Mouse (Mus musculus) embryonic facial prominence, embryonic 13.5 days (tissue): ENCODE data around the gene Olfr370. TPM values are rescaled to one million over a fixed set of nuclear protein-coding genes. Genes with fewer than 3 reads are reported as not detected.

ENCODE experiments used
- ATAC-seq: fragments of 200-750 bp; cut with Nextera tagmentation; 2 replicates; pipeline ENCODE4 v1.8.0; 2017; ENCODE audit warnings: low read depth; ENCODE audit not compliant: insufficient number of reproducible peaks, insufficient read depth, low FRiP score, low TSS enrichment
- H3K27ac ChIP-seq: fragments of 300-500 bp; sonication (generic); 2 replicates; pipeline ENCODE4 v1.5.1; 2015; ENCODE audit warnings: moderate library complexity, mild to moderate bottlenecking, inconsistent platforms
- H3K27me3 ChIP-seq: fragments of 300-500 bp; sonication (generic); 2 replicates; pipeline ENCODE4 v1.6.1; 2015; ENCODE audit warnings: mild to moderate bottlenecking, inconsistent platforms
- H3K36me3 ChIP-seq: fragments of 300-500 bp; sonication (generic); 2 replicates; pipeline ENCODE4 v1.6.1; 2015; ENCODE audit warnings: mild to moderate bottlenecking, inconsistent platforms
- H3K4me1 ChIP-seq: fragments of 300-500 bp; sonication (generic); 2 replicates; pipeline ENCODE4 v1.6.1; 2015; ENCODE audit warnings: inconsistent platforms
- H3K4me2 ChIP-seq: fragments of 300-500 bp; sonication (generic); 2 replicates; pipeline ENCODE4 v1.6.1; 2015; ENCODE audit warnings: moderate library complexity, mild to moderate bottlenecking, inconsistent platforms
- H3K4me3 ChIP-seq: fragments of 300-500 bp; sonication (generic); 2 replicates; pipeline ENCODE4 v1.5.1; 2015; ENCODE audit warnings: mild to moderate bottlenecking, inconsistent platforms
- H3K9ac ChIP-seq: fragments of 300-500 bp; sonication (generic); 2 replicates; pipeline ENCODE4 v1.6.1; 2015; ENCODE audit warnings: mild to moderate bottlenecking, inconsistent platforms
- H3K9me3 ChIP-seq: fragments of 300-500 bp; sonication (generic); 2 replicates; pipeline ENCODE4 v1.6.1; 2016; ENCODE audit warnings: inconsistent platforms
- WGBS: fragments of 180-500 bp; shearing (Covaris S2); methylation state at CpG from one replicate; pipeline ENCODE4 v1.1.7; 2015; ENCODE audit warnings: mixed read lengths; 5-methylcytosine and 5-hydroxymethylcytosine counted together
- polyA plus RNA-seq: library from polyadenylated mRNA; unstranded; fragments of >200 nt; fragmentation: Nextera tagmentation; extraction: Ambion mirVana; gene quantifications from 2 replicates; pipeline ENCODE4 v1.2.1, GENCODE M21; 2015

Olfr370 gene
- polyA plus RNA-seq, 1 experiment from 2014 or later: not detected

DNA sequence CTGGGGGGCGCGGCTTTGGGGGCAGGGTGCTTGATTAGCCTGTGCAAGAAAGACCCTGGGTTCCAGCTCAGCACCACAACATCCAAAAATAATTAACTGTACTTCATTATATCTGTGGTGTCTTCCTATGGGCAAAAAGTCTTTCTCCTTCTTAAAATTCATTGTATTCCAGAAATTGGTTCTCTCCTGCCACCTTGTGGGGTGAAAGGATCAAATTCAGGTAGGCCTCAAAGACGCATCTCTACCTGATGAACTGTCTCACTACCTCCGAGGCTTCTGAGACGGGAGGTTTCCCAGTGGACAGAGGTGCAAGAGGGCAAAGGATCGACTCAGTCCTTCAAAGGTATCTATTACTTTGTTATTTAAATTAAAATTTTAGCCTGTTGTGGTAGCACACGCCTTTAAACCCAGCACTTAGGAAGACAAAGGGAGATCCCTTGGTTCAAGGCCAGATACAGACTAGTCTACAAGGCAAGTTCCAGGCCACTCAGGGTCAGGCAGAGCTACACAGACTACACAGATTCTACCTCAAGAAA is 55.0 kb downstream of the Olfr370 start:
- H3K9ac ChIP-seq: peak overlapping the region; percentile 27; the same call in 1 of the 2 replicates
- ATAC-seq: no peak
- H3K9me3 ChIP-seq: no peaks in the 10 kb centered on the region
- peaks cover 28% of the 10 kb centered on the region for H3K36me3 ChIP-seq
- H3K4me2 ChIP-seq: no peak overlapping the region
- WGBS: 79% methylated on average over 7 of the region's 7 CpGs
- H3K27ac ChIP-seq: no peak overlapping the region
- peaks cover 31% of the 10 kb centered on the region for H3K4me1 ChIP-seq
- H3K4me3 ChIP-seq: no peak overlapping the region
- H3K27me3 ChIP-seq: no peaks in the 10 kb centered on the region

GRCm38 (mm10) chr8:83592682-83593081 is 57.1 kb downstream of the Olfr370 start:
- Histone ChIP-seq H3K4me3 (peak overlapping the region; percentile 84), H3K36me3 (peaks cover 23% of the 10 kb centered on the region; the same call in 1 of the 2 replicates), H3K4me1 (peaks cover 31% of the 10 kb centered on the region), H3K27me3 (no peaks in the 10 kb centered on the region), H3K27ac (peak overlapping the region; percentile 39; the same call in 1 of the 2 replicates), H3K9me3 (no peaks in the 10 kb centered on the region), H3K9ac (peak overlapping the region; percentile 87), H3K4me2 (peak overlapping the region; percentile 85)
- no peak for ATAC-seq
- 47% methylated on average over 3 of the region's 3 CpGs for WGBS

GRCm38 (mm10) chr8:83593325-83594166 is 58.0 kb downstream of the Olfr370 start:
- H3K27ac ChIP-seq: peak overlapping the region; percentile 83
- peak overlapping the region; percentile 87 for H3K9ac ChIP-seq
- H3K36me3 ChIP-seq: peaks cover 16% of the 10 kb centered on the region; the same call in 1 of the 2 replicates
- no peaks in the 10 kb centered on the region for H3K27me3 ChIP-seq
- H3K4me2 ChIP-seq: peak overlapping the region; percentile 85
- ATAC-seq: no peak
- H3K9me3 ChIP-seq: no peaks in the 10 kb centered on the region
- peaks cover 31% of the 10 kb centered on the region for H3K4me1 ChIP-seq
- WGBS: 3% methylated on average over 22 of the region's 22 CpGs
- peak overlapping the region; percentile 84 for H3K4me3 ChIP-seq

GRCm38 (mm10) chr8:83594167-83595049 is 58.8 kb downstream of the Olfr370 start:
- Histone ChIP-seq H3K27ac (peak overlapping the region; percentile 90), H3K4me1 (peaks cover 31% of the 10 kb centered on the region), H3K4me2 (peak overlapping the region; percentile 85), H3K9ac (peak overlapping the region; percentile 87), H3K27me3 (no peaks in the 10 kb centered on the region), H3K9me3 (no peaks in the 10 kb centered on the region), H3K4me3 (peak overlapping the region; percentile 84), H3K36me3 (peaks cover 11% of the 10 kb centered on the region; the same call in 1 of the 2 replicates)
- WGBS: under 1% methylated on average over 43 of the region's 43 CpGs
- ATAC-seq: peak; percentile 97

Other genes with a start within 250 kb of the Olfr370 start
- not detected in 2 replicates for gene Ucp1, start 245.4 kb upstream of the Olfr370 start, polyA plus RNA-seq
- gene Elmod2, start 203.3 kb upstream of the Olfr370 start, polyA plus RNA-seq: 20.3 and 22.3 TPM in 2 replicates
- gene Mgat4d, start 187.3 kb upstream of the Olfr370 start, polyA plus RNA-seq: not detected in 2 replicates
- 2.8 and 3.5 TPM in 2 replicates for gene Clgn, start 145.9 kb upstream of the Olfr370 start, polyA plus RNA-seq
- gene Scoc, start 77.4 kb upstream of the Olfr370 start, polyA plus RNA-seq: 133 and 138 TPM in 2 replicates
- gene Ndufb7, start 30.9 kb downstream of the Olfr370 start, polyA plus RNA-seq: 304 and 312 TPM in 2 replicates
- gene Tecr, start 72.2 kb downstream of the Olfr370 start, polyA plus RNA-seq: 545 and 624 TPM in 2 replicates
- 63.2 and 68.8 TPM in 2 replicates for gene Dnajb1, start 72.4 kb downstream of the Olfr370 start, polyA plus RNA-seq
- gene Gipc1, start 116.9 kb downstream of the Olfr370 start, polyA plus RNA-seq: 186 and 190 TPM in 2 replicates
- 1.5 and 2.1 TPM in 2 replicates for gene Ptger1, start 130.9 kb downstream of the Olfr370 start, polyA plus RNA-seq
- gene Pkn1, start 163.4 kb downstream of the Olfr370 start, polyA plus RNA-seq: 23.5 and 24.0 TPM in 2 replicates
- gene Ddx39, start 179.4 kb downstream of the Olfr370 start, polyA plus RNA-seq: 131 and 148 TPM in 2 replicates
- 27.1 and 27.7 TPM in 2 replicates for gene Adgre5, start 205.5 kb downstream of the Olfr370 start, polyA plus RNA-seq